Mouse (Mus musculus): Measurements from ENCODE around the gene Sorbs1. TPM values are rescaled to one million over a fixed set of nuclear protein-coding genes. Genes with fewer than 3 reads are reported as not detected.
A peak's percentile ranks its signal among the peaks of the same experiment; 100 is the strongest.

Gene Sorbs1
- total and polyA plus RNA-seq, 3 experiments, result 2.1 to 6.2 (median 3.6) TPM

DNA sequence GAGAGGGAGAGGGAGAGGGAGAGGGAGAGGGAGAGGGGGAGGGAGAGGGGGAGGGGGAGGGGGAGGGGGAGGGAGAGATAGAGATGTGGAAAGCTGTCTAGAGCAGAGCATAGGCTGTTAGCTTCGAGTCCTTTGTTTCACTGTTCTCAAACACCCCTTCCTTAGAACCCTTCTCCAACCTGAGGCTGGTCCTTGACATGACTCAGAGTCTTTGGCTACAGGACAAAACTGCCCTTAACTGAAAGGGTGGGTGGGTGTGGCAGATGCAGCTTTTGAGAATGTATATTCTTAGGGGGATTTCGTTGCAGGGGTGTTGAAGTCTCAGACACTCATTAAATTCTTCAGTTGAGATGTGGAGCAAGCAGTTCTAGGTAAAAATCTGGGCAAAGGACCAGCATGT is 230.2 kb downstream of the Sorbs1 start:
- Histone ChIP-seq H3K27ac (ENCODE audit: insufficient read depth, low read depth) (no peak overlapping the region), H3K4me1 (ENCODE audit: control insufficient read depth in 1 of 2, insufficient read depth in 2 of 2) (peaks cover 2 to 3% of the 10 kb centered on the region in 2 experiments; a peak in 2 of 4 replicates), H3K79me2 (replicated peaks; ENCODE audit: control insufficient read depth, extremely low read depth, insufficient read depth, poor library complexity, severe bottlenecking) (no peaks in the 10 kb centered on the region), H3K9ac (ENCODE audit: insufficient read depth, low read depth) (no peak overlapping the region), H3K27me3 (replicated peaks) (no peaks in the 10 kb centered on the region), H3K4me3 (replicated peaks in 1 of 3; ENCODE audit: low read depth in 2 of 3, low read length in 2 of 3, poor library complexity in 1 of 3) (no peak overlapping the region), H3K9me3 (replicated peaks; ENCODE audit: low read length) (no peaks in the 10 kb centered on the region), H3K4me2 (ENCODE audit: insufficient read depth, low read depth, poor library complexity, severe bottlenecking) (no peak overlapping the region), H3K36me3 (replicated peaks in 1 of 2; ENCODE audit: control insufficient read depth in 1 of 2, insufficient read depth in 1 of 2, low read length in 1 of 2) (no peaks in the 10 kb centered on the region)
- no peak for DNase-seq (ENCODE audit: extremely low read depth)
- TF ChIP-seq MEF2A (IDR thresholded peaks at IDR 0.05; ENCODE audit: borderline replicate concordance, low read depth, low read length), result no peak
- TF ChIP-seq NELFE (IDR thresholded peaks at IDR 0.05; ENCODE audit: low read depth, low read length), result no peak
- TF ChIP-seq USF2 (conservative IDR thresholded peaks at IDR 0.05; ENCODE audit: low read depth, low read length), result no peak
- TF ChIP-seq RAD21 (IDR thresholded peaks at IDR 0.05; ENCODE audit: low read depth, low read length), result no peak
- no peak for TF ChIP-seq NRF1 (IDR thresholded peaks at IDR 0.05; ENCODE audit: low read depth, low read length)
- TF ChIP-seq UBTF (IDR thresholded peaks at IDR 0.05; ENCODE audit: low read depth, low read length), result no peak
- no peak for TF ChIP-seq MAFK (IDR thresholded peaks at IDR 0.05; ENCODE audit: insufficient replicate concordance, low read length)
- dilution Hi-C loops (cut with MboI; ENCODE audit: extremely low pct_ligation_motif_present, extremely low pct_unique_long_range_greater_than_20kb, low sequenced_read_pairs), result no loop called here
- in situ Hi-C loops (cut with MboI; ENCODE audit: low pct_ligation_motif_present, low pct_unique_long_range_greater_than_20kb, low sequenced_read_pairs), result no loop called here

DNA sequence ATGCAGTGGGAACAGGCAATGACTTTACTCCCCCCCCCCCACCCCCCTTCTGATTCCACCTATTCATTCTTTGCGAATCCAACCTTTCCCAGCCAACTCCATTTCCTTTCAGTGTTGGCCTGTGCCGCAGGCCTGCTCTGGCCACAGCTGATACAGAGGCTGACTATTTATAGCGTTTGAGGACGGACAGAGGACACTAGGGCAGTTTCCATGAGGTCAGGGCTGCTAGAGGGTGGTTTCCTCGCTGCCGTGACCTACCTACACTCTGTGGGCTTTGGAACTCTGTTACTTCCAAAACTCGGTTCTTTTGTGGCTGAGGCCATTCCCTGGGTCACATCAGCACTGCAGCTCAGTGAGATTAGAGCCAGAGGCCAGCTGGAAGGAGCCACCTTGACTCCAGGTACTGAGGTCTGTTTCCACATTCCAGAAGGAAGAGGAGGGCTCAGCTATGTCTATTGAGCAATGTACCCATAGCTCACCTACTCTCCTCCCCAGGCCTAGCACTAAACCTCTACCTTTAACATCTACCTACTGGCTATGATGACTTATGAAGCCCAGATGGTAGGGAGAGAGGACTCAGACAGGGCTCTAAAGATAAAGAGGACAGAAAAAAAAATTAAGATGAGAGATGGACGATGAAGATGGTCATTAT is 235.1 kb downstream of the Sorbs1 start:
- Histone ChIP-seq H3K4me3 (replicated peaks in 1 of 3; ENCODE audit: low read depth in 2 of 3, low read length in 2 of 3, poor library complexity in 1 of 3) (no peak overlapping the region), H3K79me2 (replicated peaks; ENCODE audit: control insufficient read depth, extremely low read depth, insufficient read depth, poor library complexity, severe bottlenecking) (no peaks in the 10 kb centered on the region), H3K9me3 (replicated peaks; ENCODE audit: low read length) (peaks cover 1% of the 10 kb centered on the region), H3K4me1 (ENCODE audit: control insufficient read depth in 1 of 2, insufficient read depth in 2 of 2) (peaks cover 0 to 4% of the 10 kb centered on the region in 2 experiments; a peak in 1 of 4 replicates), H3K27me3 (replicated peaks) (no peaks in the 10 kb centered on the region), H3K9ac (ENCODE audit: insufficient read depth, low read depth) (no peak overlapping the region), H3K36me3 (replicated peaks in 1 of 2; ENCODE audit: control insufficient read depth in 1 of 2, insufficient read depth in 1 of 2, low read length in 1 of 2) (no peaks in the 10 kb centered on the region), H3K27ac (ENCODE audit: insufficient read depth, low read depth) (no peak overlapping the region), H3K4me2 (ENCODE audit: insufficient read depth, low read depth, poor library complexity, severe bottlenecking) (0 out of 2 replicates have a peak overlapping the region, but pooled peaks have one; percentile 19)
- dilution Hi-C loops (cut with MboI; ENCODE audit: extremely low pct_ligation_motif_present, extremely low pct_unique_long_range_greater_than_20kb, low sequenced_read_pairs), result no loop called here
- DNase-seq (ENCODE audit: extremely low read depth), result no peak
- in situ Hi-C loops (cut with MboI; ENCODE audit: low pct_ligation_motif_present, low pct_unique_long_range_greater_than_20kb, low sequenced_read_pairs), result no loop called here
- TF ChIP-seq E2F4 (IDR thresholded peaks at IDR 0.05; ENCODE audit: insufficient replicate concordance, low read depth, low read length) (no peak), CTCF (conservative IDR thresholded peaks at IDR 0.05 in 1 of 2, IDR thresholded peaks at IDR 0.05 in 1 of 2; ENCODE audit: low read depth in 2 of 2, low read length in 2 of 2) (no peak), TCF12 (IDR thresholded peaks at IDR 0.05; ENCODE audit: low read depth, low read length) (no peak), MAZ (IDR thresholded peaks at IDR 0.05; ENCODE audit: low read depth, low read length) (no peak), POLR2A (IDR thresholded peaks at IDR 0.05; ENCODE audit: low read depth, low read length) (no peak), USF2 (conservative IDR thresholded peaks at IDR 0.05; ENCODE audit: low read depth, low read length) (no peak), CHD2 (IDR thresholded peaks at IDR 0.05; ENCODE audit: low read length) (no peak), USF1 (IDR thresholded peaks at IDR 0.05; ENCODE audit: low read depth, low read length) (no peak), UBTF (IDR thresholded peaks at IDR 0.05; ENCODE audit: low read depth, low read length) (no peak), MYC (IDR thresholded peaks at IDR 0.05; ENCODE audit: low read depth, low read length) (no peak), EP300 (IDR thresholded peaks at IDR 0.05; ENCODE audit: low read length) (no peak), ETS1 (conservative IDR thresholded peaks at IDR 0.05; ENCODE audit: low read depth, low read length) (no peak), RCOR1 (conservative IDR thresholded peaks at IDR 0.05; ENCODE audit: low read depth, low read length) (no peak), MXI1 (IDR thresholded peaks at IDR 0.05; ENCODE audit: low read depth, low read length) (no peak), KAT2A (IDR thresholded peaks at IDR 0.05; ENCODE audit: insufficient replicate concordance, low read length) (no peak), POLR2AphosphoS2 (IDR thresholded peaks at IDR 0.05; ENCODE audit: low read depth, low read length) (no peak), RAD21 (IDR thresholded peaks at IDR 0.05; ENCODE audit: low read depth, low read length) (no peak), ZKSCAN1 (IDR thresholded peaks at IDR 0.05; ENCODE audit: borderline replicate concordance, low read depth, low read length) (no peak)

Data from CH12.LX (cell line).